Mouse (Mus musculus) bone marrow macrophage, adult 2 months (primary cell): ENCODE results near the gene Ostm1.

Experiments used
- CTCF ChIP-seq: IDR thresholded peaks from 2 replicates; pipeline ENCODE4 v1.5.1; 2012; ENCODE audit warnings: low read depth, mild to moderate bottlenecking, low read length, moderate library complexity
- POLR2A ChIP-seq: IDR thresholded peaks from 2 replicates; pipeline ENCODE4 v1.6.1; 2012; ENCODE audit warnings: mild to moderate bottlenecking, low read depth, low read length, borderline replicate concordance

GRCm38 (mm10) chr10:42715366-42716035 lies 131.9 kb downstream of the Ostm1 start:
- TF ChIP-seq POLR2A (no peak), CTCF (no peak)
